Mouse (Mus musculus) cortical plate, adult 2 months (tissue): ENCODE measurements at regions not wholly inside any gene's neighbourhood (a gene's known extent, or its start where the extent isn't known, plus 50 kb on each side); places are given as distances from the start of the nearest gene placed in this dataset.

Source experiments
- CTCF ChIP-seq: fragments of 200-500 bp; IDR thresholded peaks from 2 replicates; pipeline ENCODE4 v1.5.1; 2011; ENCODE audit warnings: mild to moderate bottlenecking, control low read depth, low read length; ENCODE audit not compliant: insufficient read depth; ENCODE audit errors: extremely low read depth
- POLR2A ChIP-seq: fragments of 200-500 bp; IDR thresholded peaks from 2 replicates; pipeline ENCODE4 v1.6.1; 2011; ENCODE audit warnings: mild to moderate bottlenecking, low read length, control low read depth; ENCODE audit not compliant: insufficient read depth; ENCODE audit errors: extremely low read depth

- TF ChIP-seq POLR2A: no peak
- TF ChIP-seq CTCF: no peak
These were observed 198.1 kb upstream of the Slc24a2 start for GRCm38 (mm10) chr4:87428374-87428773.
